Mouse (Mus musculus) macrophage (primary cell): Measurements from ENCODE around the gene Elmod3. TPM values are rescaled to one million over a fixed set of nuclear protein-coding genes. Genes with fewer than 3 reads are reported as not detected.

Source experiments
- H3K27ac ChIP-seq: fragments of 350-480 bp; formaldehyde crosslinking; 2 replicates; pipeline ENCODE4 v1.9.0; 2021
- H3K36me3 ChIP-seq: fragments of 350-480 bp; formaldehyde crosslinking; 2 replicates; pipeline ENCODE4 v1.9.0; 2021; ENCODE audit errors: inconsistent target
- H3K4me3 ChIP-seq: fragments of 350-480 bp; formaldehyde crosslinking; 2 replicates; pipeline ENCODE4 v1.9.0; 2021; ENCODE audit errors: inconsistent target
- H3K79me2 ChIP-seq: fragments of 350-480 bp; formaldehyde crosslinking; 2 replicates; pipeline ENCODE4 v1.9.0; 2021; ENCODE audit errors: inconsistent target
- WGBS: methylation state at CpG from one replicate; pipeline ENCODE4 v1.1.7; 2026; ENCODE audit warnings: inconsistent platforms; ENCODE audit not compliant: missing documents; 5-methylcytosine and 5-hydroxymethylcytosine counted together
- polyA plus RNA-seq: library from polyadenylated mRNA; stranded (reverse); fragments of 250-400 nt; gene quantifications from 3 replicates; pipeline ENCODE4 v1.2.4, GENCODE M21; 2018; ENCODE audit warnings: inconsistent platforms

Elmod3 gene
- polyA plus RNA-seq, 1 experiment from 2014 or later, result 7.3 TPM

DNA sequence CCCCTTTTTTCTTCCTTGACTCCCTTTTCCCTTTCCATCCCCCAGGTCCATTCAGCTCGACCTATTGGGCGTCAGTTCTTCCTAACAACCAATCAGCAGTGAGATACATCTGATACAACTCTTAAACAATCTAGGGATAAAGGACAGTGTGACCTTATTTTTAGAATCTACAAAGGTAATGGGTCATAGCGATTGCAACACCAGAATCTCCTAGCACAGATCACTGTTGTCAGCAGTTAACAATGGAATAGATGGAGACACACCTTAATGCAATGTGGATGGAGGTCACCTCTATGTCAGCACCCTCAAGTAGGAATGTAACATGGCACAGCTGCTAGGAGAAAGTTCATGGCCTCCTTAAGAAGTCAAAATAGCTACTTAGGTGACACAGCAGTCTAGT, 24.7 kb upstream of the Elmod3 start:
- Histone ChIP-seq H3K27ac (no peak overlapping the region), H3K4me3 (no peak overlapping the region), H3K79me2 (no peaks in the 10 kb centered on the region), H3K36me3 (no peaks in the 10 kb centered on the region)
- 79% methylated on average over 3 of the region's 3 CpGs for WGBS

DNA sequence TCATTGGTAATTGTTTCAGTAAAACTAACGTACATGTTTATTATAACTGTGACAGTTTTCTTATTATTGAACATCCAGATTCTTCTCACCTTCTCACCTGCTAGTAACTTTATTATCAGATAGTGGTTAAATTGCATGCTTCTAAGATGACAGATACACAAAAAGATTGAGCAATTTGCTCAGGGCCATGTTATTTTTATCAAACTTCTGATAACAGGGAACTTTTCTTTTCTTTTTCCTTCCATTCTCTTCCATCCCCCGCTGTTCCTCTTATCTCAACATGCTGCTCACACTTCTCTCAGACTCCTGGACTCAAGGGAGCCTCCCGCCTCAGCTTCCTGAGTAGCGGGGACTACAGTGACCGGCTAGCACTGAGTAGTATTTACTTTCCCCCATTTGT, 22.7 kb upstream of the Elmod3 start:
- 66% methylated on average over 5 of the region's 5 CpGs for WGBS
- Histone ChIP-seq H3K36me3 (no peaks in the 10 kb centered on the region), H3K79me2 (peaks cover 7% of the 10 kb centered on the region), H3K4me3 (no peak overlapping the region), H3K27ac (no peak overlapping the region)

DNA sequence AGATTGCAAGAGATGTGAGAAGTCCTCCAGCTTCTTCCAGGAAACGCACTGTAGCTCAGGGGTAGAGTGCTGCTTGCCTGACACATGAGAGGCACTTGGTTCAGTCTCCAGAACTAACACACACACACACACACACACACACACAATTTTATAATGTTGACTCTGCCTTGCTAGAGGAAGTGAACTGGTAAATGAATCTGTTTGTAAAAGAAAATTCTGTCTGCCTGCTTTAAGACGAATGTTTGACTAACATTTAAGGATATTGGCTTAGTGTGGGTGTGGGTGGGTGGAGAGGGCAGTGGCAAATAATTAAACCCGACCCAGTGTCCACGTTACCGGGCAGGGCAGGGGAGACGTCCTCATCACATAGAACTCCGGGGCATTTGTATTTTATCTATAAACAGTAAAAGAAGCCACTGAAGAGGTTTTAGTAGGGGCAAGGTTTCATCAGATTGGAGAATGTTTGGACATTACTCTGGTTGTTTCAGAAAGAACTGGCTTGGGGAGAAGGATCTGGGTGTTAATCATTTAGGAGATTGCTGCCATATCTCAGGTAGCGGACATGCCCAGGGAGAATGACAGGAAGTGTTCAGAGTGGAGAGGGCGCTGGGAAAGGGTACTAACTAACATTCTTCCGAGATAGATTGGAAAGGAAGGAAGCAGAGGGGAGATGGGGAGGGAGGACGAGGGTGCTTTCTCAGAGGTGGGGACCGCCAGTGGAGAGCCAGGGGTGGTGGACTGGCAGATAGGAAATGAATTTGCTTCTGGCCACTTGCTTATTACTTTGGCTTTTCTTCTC, 21.7 kb upstream of the Elmod3 start:
- H3K27ac ChIP-seq, result no peak overlapping the region
- no peaks in the 10 kb centered on the region for H3K36me3 ChIP-seq
- H3K4me3 ChIP-seq, result no peak overlapping the region
- H3K79me2 ChIP-seq, result peaks cover 17% of the 10 kb centered on the region
- WGBS, result 30% methylated on average over 12 of the region's 12 CpGs

DNA sequence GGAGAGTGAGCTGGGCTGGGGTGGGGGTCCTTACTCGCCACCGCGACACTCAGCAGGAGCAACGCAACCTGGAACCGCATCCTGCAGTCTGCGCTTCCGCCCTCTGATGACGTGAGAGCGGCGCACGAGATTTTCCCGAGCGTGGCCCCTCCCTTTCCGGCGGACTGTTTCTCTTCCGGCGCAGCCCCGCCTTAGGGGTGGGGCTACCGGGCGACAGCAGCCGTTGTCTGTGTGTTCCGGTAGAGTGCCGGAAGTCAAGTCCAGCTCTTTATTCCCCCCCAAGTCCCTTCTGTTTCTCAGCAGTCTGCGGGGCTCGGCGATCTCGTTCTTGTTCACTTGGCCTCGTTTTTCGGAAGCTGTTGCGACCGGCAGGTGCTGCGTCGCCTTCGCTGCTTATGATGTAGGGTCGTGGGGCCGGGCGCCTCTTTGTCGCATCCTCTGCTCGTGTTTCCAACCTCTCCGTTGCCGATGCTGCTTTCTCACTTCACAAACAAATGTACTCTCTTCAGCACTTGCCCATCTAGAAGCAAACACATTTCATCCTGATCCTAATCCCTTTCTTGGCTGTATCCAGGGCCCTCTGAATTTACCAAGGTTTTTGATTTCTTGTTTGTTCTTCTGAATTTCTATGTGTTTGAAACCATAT, 18.6 kb upstream of the Elmod3 start, which contains the start of gene Tgoln1:
Gene Tgoln1 (minus strand): TSS at position 358 of the 646 bp plus-strand sequence.
- Histone ChIP-seq H3K36me3 (peaks cover 13% of the 10 kb centered on the region), H3K4me3 (peak within 1 kb of the TSS; percentile 100)

DNA sequence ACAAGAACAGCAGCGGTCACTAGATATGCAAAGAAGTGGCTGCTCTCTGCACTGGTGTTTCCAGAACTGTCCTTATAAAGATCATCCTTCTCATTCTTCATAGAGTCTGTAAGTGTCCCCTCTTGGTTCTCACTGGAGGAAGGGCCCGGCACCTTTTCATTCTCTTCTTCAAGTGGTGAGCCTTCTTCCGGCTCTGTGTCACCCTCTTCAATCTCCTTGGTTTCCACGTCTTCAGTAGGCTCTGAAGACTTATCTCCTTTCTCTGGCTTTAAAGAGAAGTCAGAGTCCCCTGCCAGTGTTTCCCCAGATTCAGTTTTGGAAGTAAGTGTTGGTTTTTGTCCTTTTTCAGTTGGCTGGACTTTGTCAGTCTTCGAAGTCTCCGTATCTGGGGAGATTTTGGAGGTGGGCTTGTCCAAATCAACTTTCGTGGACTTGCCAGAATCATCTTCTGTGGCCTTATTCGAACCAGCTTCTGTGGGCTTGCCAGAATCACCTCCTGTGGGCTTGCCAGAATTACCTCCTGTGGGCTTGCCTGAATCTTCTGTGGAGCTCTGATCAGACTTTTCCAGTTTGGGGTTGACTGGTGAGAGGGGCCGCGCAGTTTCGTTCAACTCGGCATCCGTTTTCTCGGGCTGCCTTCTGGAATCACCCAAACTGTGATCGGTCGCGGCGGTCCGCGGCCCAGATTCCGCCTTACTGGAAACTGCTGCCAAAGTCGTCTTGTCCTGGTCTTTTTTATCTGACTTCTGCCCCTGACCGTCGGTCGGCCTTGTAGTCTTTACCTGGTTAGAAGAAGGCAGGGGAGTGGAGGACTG, 17.6 kb upstream of the Elmod3 start:
- peaks cover 23% of the 10 kb centered on the region for H3K36me3 ChIP-seq
- peaks cover 37% of the 10 kb centered on the region for H3K79me2 ChIP-seq
- peak overlapping the region; percentile 63 for H3K27ac ChIP-seq
- H3K4me3 ChIP-seq, result peak overlapping the region; percentile 100
- WGBS, result 13% methylated on average over 24 of the region's 25 CpGs

More for the DNA sequence above, 18.6 kb upstream of the Elmod3 start, which contains the start of gene Tgoln1:
- Histone ChIP-seq H3K79me2 (peaks cover 37% of the 10 kb centered on the region), H3K27ac (peak within 1 kb of the TSS; percentile 63)
- 0% methylated on average over 41 of the region's 41 CpGs for WGBS

DNA sequence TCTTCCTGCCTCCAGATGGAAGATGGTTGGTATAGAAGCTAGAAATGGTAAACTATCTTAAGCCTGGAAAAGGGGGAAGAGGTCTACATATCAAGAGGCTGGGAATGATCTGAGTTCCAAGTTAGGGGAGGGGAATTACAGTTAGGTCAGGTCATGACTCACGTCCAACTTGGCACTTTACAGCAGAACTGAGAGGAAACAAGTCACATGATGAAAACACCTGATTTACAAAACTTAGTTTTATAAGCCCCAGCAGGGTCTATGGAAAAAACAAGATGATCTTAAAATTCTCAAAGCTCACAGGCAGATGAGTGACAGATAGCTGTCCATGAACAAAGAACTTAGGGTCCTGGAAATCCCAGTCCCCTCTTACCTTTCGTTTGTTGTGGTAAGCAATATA, 16.9 kb upstream of the Elmod3 start:
- WGBS, result 42% methylated on average over 2 of the region's 2 CpGs
- Histone ChIP-seq H3K79me2 (peaks cover 37% of the 10 kb centered on the region), H3K36me3 (peaks cover 29% of the 10 kb centered on the region), H3K4me3 (peak overlapping the region; percentile 100), H3K27ac (peak overlapping the region; percentile 63; the same call in 1 of the 2 replicates)

DNA sequence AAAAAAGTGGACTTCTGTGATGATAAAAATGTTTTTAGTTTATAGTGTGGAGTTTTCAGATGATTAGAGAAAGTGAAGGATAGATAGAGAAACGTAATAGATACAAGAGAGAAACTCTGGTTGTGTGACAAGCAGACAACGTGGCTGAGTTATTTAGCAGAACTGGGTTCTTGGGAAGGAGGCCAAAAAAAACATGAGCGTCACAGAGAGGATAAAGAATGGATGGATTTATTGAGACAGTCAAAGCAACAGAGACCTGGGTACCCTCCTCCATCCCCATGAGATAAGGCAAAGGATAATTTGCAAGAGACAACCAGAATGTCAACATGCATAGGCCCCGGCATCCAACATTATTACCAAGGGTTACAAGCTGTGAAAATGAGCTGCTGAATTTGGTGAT, 12.0 kb upstream of the Elmod3 start:
- 92% methylated on average over 4 of the region's 4 CpGs for WGBS
- Histone ChIP-seq H3K27ac (no peak overlapping the region), H3K4me3 (no peak overlapping the region), H3K36me3 (peaks cover 68% of the 10 kb centered on the region), H3K79me2 (peaks cover 24% of the 10 kb centered on the region)

DNA sequence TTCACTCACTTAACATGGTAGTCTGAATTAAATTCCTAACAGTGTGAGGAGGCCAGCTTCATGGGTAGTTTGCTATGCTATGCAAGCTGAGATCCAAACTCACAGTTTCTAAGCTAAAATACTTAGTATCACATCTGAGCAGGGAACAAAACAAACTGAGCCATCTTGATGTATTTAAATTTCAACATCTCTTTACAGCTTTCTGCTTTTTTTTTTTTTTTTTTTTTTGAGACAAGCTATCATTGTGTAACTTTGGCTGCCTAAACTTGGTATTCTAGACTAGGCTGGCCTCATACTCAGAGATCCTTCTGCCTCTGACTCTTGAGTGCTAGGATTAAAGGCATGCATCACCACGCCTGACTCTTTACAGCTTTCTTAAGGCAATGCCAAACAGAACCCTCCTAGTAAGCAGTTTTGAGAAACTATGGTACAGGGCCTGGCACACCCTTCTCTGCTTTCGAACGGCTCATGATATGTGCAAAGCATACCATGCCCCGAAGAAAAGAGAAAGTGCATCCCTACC, 10.5 kb upstream of the Elmod3 start:
- H3K36me3 ChIP-seq, result peaks cover 71% of the 10 kb centered on the region

DNA sequence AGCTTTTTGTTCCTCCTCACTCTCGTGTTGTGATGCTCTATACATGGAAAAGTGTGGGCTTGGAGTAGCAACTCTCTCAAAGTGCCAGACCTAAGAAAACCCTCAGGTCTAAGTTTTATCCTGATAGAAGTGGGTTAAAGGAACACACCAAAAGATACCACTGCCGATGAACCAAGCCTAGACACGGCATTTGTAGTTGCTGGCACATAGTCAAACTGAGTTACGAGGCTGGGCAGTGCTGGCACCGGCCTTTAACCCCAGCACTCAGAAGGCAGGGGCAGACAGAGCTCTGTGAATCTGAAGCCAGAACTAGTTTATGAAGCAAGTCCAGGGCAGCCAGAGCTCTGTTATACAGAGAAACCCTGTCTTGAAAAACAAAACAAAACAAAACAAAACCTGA, 9.5 kb upstream of the Elmod3 start:
- H3K27ac ChIP-seq, result no peak overlapping the region
- 92% methylated on average over 5 of the region's 5 CpGs for WGBS
- no peaks in the 10 kb centered on the region for H3K79me2 ChIP-seq
- H3K36me3 ChIP-seq, result peaks cover 62% of the 10 kb centered on the region
- H3K4me3 ChIP-seq, result no peak overlapping the region

More for the DNA sequence above, 10.5 kb upstream of the Elmod3 start:
- H3K27ac ChIP-seq, result no peak overlapping the region
- H3K79me2 ChIP-seq, result peaks cover 8% of the 10 kb centered on the region; the same call in 1 of the 2 replicates
- no peak overlapping the region for H3K4me3 ChIP-seq
- 96% methylated on average over 4 of the region's 4 CpGs for WGBS

DNA sequence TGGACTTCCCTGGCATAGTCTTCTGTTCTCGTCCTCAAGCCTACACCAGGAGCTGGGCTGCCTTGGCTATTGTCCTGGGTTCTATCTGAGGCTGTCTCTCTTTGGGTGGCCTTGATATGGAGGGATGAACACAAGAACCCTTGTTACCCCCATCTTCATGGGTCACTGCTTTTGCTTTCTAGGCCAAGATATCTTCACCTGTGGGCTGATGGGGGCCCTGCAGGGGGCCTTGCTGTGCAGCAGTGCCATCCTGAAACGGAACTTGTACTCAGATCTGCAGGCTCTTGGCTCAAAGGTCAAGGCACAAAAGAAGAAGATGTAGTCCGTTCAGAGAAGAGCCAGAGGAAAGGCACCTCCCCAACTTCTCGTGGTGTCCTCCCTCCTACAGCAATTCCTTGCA, 8.8 kb upstream of the Elmod3 start:
- Histone ChIP-seq H3K36me3 (peaks cover 62% of the 10 kb centered on the region), H3K4me3 (no peak overlapping the region), H3K27ac (no peak overlapping the region), H3K79me2 (no peaks in the 10 kb centered on the region)
- 95% methylated on average over 4 of the region's 4 CpGs for WGBS

DNA sequence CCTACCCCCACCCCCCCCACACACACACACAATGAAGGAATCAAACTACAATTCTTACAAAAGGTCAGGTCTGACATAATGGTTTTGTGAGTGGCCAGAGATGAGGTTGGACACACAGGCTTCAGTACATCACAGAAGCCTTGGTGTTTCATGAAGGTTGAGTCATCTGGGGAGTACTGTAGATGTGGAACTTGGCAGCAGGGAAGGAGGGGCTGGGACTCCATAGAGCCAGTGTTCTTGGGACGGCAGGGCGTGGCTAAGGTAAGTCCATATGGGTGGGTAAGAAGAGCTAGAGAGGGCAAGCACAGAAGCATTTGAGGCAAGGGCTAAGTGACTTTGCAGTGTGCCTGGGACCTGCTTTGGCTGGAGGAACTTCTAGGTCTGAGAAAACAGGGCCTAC, 5.9 kb upstream of the Elmod3 start:
- peaks cover 33% of the 10 kb centered on the region for H3K36me3 ChIP-seq
- no peaks in the 10 kb centered on the region for H3K79me2 ChIP-seq
- H3K27ac ChIP-seq, result no peak overlapping the region
- no peak overlapping the region for H3K4me3 ChIP-seq
- 100% methylated on average over 2 of the region's 2 CpGs for WGBS

DNA sequence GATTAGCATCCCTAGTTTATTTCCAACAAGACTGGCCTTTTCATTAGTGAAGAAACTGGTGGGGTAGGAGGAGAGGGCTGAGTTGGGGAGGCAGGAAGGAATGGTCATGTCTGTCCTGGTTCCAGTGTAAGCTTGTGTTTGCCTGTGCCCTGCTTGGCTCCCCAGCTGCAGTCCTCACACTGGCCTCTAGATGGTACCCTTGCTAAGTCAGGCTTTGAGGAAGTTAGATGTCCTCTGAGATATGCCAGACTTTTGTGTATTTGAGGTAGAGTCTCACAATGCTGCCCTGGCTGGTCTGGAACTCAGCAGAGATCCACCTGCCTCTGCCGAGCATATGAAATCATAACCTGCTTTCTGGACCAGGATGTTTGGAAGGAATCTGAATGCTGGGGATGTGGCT, 3.5 kb upstream of the Elmod3 start:
- Histone ChIP-seq H3K4me3 (no peak overlapping the region), H3K27ac (no peak overlapping the region), H3K79me2 (no peaks in the 10 kb centered on the region), H3K36me3 (peaks cover 18% of the 10 kb centered on the region)
- 0% methylated on average over 1 of the region's 1 CpGs for WGBS

DNA sequence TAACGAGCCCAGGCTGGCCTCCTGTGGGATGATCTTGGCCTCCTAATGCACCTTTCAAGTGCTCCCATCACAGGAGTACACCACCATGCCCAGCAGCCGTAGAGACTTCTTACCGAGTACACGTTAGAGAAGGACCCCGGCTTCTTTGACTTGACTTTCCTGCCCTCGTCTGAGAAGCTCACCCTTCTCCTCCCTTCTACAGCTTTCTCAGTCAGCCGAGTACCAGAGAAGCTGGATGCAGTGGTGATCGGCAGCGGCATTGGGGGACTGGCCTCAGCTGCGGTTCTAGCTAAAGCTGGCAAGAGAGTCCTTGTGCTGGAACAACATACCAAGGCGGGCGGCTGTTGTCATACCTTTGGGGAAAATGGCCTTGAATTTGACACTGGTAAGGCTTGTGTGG, 2.6 kb upstream of the Elmod3 start:
- peaks cover 9% of the 10 kb centered on the region; the same call in 1 of the 2 replicates for H3K36me3 ChIP-seq
- H3K4me3 ChIP-seq, result no peak overlapping the region
- H3K79me2 ChIP-seq, result no peaks in the 10 kb centered on the region
- WGBS, result 92% methylated on average over 12 of the region's 12 CpGs
- H3K27ac ChIP-seq, result no peak overlapping the region

DNA sequence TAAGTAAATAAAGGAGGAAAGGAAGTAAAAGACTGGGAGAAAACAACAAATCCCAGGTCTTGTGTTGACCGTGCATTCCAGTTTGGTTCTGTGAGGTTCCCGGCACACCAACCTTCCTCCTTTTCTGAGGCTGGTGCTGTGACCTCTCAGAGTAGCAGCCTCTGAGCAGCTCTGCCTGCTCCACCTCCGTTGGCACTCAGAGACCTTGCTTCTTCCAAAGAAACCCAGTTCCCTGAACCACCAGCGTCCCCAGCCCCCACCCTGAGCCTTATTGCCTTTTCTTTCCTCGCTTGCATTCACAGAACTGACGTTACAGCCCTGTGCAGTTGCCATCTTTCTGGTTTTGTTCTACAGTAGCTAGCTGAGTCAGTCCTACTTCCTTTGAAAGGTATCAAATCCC, 2.0 kb upstream of the Elmod3 start:
- WGBS, result 96% methylated on average over 6 of the region's 6 CpGs
- Histone ChIP-seq H3K4me3 (no peak overlapping the region), H3K27ac (no peak overlapping the region), H3K36me3 (peaks cover 4% of the 10 kb centered on the region; the same call in 1 of the 2 replicates), H3K79me2 (no peaks in the 10 kb centered on the region)
